In the genomic region with DNA sequence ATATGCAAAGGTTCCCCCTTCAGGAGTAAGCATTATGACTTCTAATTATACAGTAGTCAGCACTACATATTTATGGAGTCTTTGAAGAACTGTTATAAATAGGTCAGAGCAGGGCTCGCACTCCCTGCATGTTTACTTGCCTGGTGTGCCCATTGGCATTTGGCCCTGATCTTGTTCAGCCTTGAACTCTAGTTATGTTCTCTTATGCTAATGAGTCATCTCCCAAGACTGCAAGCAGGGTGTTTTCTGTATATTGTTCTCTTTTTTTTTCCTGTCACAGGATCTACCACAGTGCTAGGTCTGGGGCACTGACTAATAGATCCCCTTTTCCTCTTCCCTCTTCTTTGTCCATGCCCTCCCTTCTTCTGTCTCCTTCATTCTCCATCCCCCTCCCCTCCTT, we compare ENCODE assay signal across 17 mouse cellular contexts. TPM values are rescaled to one million over a fixed set of nuclear protein-coding genes. Genes with fewer than 3 reads are reported as not detected.
A peak's percentile ranks its signal among the peaks of the same experiment; 100 is the strongest.
DNase-seq lines count a peak whose midpoint lies in the region; ATAC-seq and TF ChIP-seq lines count a peak whose summit lies in the region.
"Had no signal": no experiment of that assay in that cellular context is flagged by ENCODE, and none has a peak within 500 bp of the region (broad histone marks: within the 10 kb centered on the region; RNA-seq: fewer than 3 reads in every experiment).

No protein-coding gene starts in this region.

- H3K27ac ChIP-seq in gastrocnemius, adult 2 months: no peak overlapping the region
- H3K27ac ChIP-seq in macrophage: peak overlapping the region; percentile 90
- H3K27ac ChIP-seq: heart, adult 2 months; hindbrain, embryonic 13.5 days; liver, embryonic 13.5 days; neural tube, embryonic 13.5 days had no signal

- H3K79me2 ChIP-seq in macrophage (ENCODE audit: inconsistent target): no peaks in the 10 kb centered on the region

- DNase-seq in gastrocnemius, adult 2 months: peak; percentile 34
- no peak for DNase-seq in gastrocnemius, postnatal 25 days
- DNase-seq in ovary, adult 18-20 months (ENCODE audit: low spot score): peak; percentile 67
- DNase-seq in ovary, postnatal 10 days (ENCODE audit: low spot score): no peak
- DNase-seq in adrenal gland, adult 2 months: peak; percentile 81
- no peak for DNase-seq in thymus, postnatal 0 days (ENCODE audit: low spot score)
- DNase-seq: kidney, postnatal 10 days; liver, embryonic 13.5 days; lung, postnatal 4 days had no signal

- H3K36me3 ChIP-seq in macrophage (ENCODE audit: inconsistent target): no peaks in the 10 kb centered on the region
- H3K36me3 ChIP-seq: hindbrain, embryonic 13.5 days; liver, embryonic 13.5 days; neural tube, embryonic 13.5 days had no signal

- H3K4me3 ChIP-seq in gastrocnemius, adult 2 months: no peak overlapping the region
- H3K4me3 ChIP-seq in macrophage (ENCODE audit: inconsistent target): no peak overlapping the region
- H3K4me3 ChIP-seq: heart, adult 2 months; hindbrain, embryonic 13.5 days; liver, embryonic 13.5 days; neural tube, embryonic 13.5 days had no signal

- TF ChIP-seq CTCF in gastrocnemius, adult 2 months (IDR thresholded peaks at IDR 0.05): no peak

- 30% methylated on average over 1 of the region's 1 CpGs for WGBS in macrophage (ENCODE audit: missing documents)

- no peak for ATAC-seq in monocyte, adult 5-6 weeks (replicated peaks; ENCODE audit: insufficient number of reproducible peaks, low FRiP score, low TSS enrichment, poor library complexity, severe bottlenecking)
- ATAC-seq: intestine, embryonic 16.5 days; midbrain, embryonic 16.5 days; Patski had no signal

- intact Hi-C loops in gastrocnemius, adult 2 months (cut with DNase I): no loop called here

RNA-seq across cellular contexts. Expression of a gene that starts 48.5 kb away (rescaled TPM):
- total RNA-seq in gastrocnemius, adult 2 months (2021): not detected
- total RNA-seq in gastrocnemius, postnatal 25 days (2021): not detected
- total RNA-seq in adrenal gland, adult 2 months (2021): 1 to 10 TPM; 3.5 to 4.6 TPM
- polyA plus RNA-seq in adrenal gland, adult 2 months (2012; rRNA removed): 2.2 and 2.4 TPM in 2 replicates
- 1 to 10 TPM in 13 of 26 experiments, under 1 TPM in 7, not detected in 6; 0.15 to 7.7 (median 2.1) TPM for total RNA-seq in macrophage (2018; cell fraction: chromatin; rRNA removed)
- 1 to 10 TPM in 13 of 26 experiments, under 1 TPM in 13; 0.07 to 3.1 (median 1.0) TPM for total RNA-seq in macrophage (2018; cell fraction: cytosol; rRNA removed)
- 1 to 10 TPM in 12 of 26 experiments, under 1 TPM in 10, not detected in 4; 0.12 to 5.7 (median 1.4) TPM for total RNA-seq in macrophage (2018; cell fraction: nucleus; rRNA removed)
- 0.82 to 3.9 TPM (median 1.7 TPM) in 3 replicates for polyA plus RNA-seq in macrophage (2018)
- not detected in 3 replicates for total RNA-seq in monocyte, adult 5-6 weeks (2017)
- 0.25 and 0.77 TPM in 2 replicates for polyA plus RNA-seq in thymus, postnatal 0 days (2015; fragmentation: Nextera tagmentation; extraction: Ambion mirVana)
- total RNA-seq: heart, adult 2 months had no signal

Comparison
In these comparisons a context has a peak if more than half of its experiments do, and no peak if none do; other contexts are left out.
1. DNase-seq: peak in gastrocnemius, adult 2 months (single experiment), ovary, adult 18-20 months (single experiment) and adrenal gland, adult 2 months (single experiment); none in gastrocnemius, postnatal 25 days (single experiment), ovary, postnatal 10 days (single experiment) and thymus, postnatal 0 days (single experiment).